Mouse (Mus musculus) forebrain, embryonic 14.5 days (tissue): ENCODE results near the gene Agrn. TPM values are rescaled to one million over a fixed set of nuclear protein-coding genes. Genes with fewer than 3 reads are reported as not detected.

ENCODE experiments used
- ATAC-seq: fragments of 200-750 bp; cut with Nextera tagmentation; 2 replicates; pipeline ENCODE4 v1.8.0; 2017; ENCODE audit warnings: mild to moderate bottlenecking, moderate library complexity
- DNase-seq: peaks from one replicate; pipeline ENCODE4 v3.0.0-alpha.2; 2015; ENCODE audit warnings: low spot score
- H3K27ac ChIP-seq: fragments of 300-500 bp; sonication (generic); 2 replicates; pipeline ENCODE4 v1.5.1; 2014; ENCODE audit warnings: low read depth, mild to moderate bottlenecking, control low read depth, low read length, moderate library complexity
- H3K27me3 ChIP-seq: fragments of 300-500 bp; sonication (generic); replicated peaks from 2 replicates; pipeline ENCODE4 v1.6.1; 2014; ENCODE audit warnings: low read length, control low read depth, mixed read lengths; ENCODE audit not compliant: control insufficient read depth, insufficient read depth
- H3K36me3 ChIP-seq: fragments of 300-500 bp; sonication (generic); 2 replicates; pipeline ENCODE4 v1.6.1; 2014; ENCODE audit warnings: low read length, control low read depth; ENCODE audit not compliant: control insufficient read depth, insufficient read depth
- H3K4me1 ChIP-seq: fragments of 300-500 bp; sonication (generic); 2 replicates; pipeline ENCODE4 v1.6.1; 2014; ENCODE audit warnings: antibody characterized with exemption, low read length, control low read depth; ENCODE audit not compliant: control insufficient read depth, insufficient read depth
- H3K4me2 ChIP-seq: fragments of 300-500 bp; sonication (generic); 2 replicates; pipeline ENCODE4 v1.6.1; 2014; ENCODE audit warnings: mild to moderate bottlenecking, control low read depth, low read length
- H3K4me3 ChIP-seq: fragments of 300-500 bp; sonication (generic); 2 replicates; pipeline ENCODE4 v1.5.1; 2014; ENCODE audit warnings: low read depth, low read length, control low read depth
- H3K9ac ChIP-seq: fragments of 300-500 bp; sonication (generic); 2 replicates; pipeline ENCODE4 v1.6.1; 2014; ENCODE audit warnings: mild to moderate bottlenecking, low read length, control low read depth, moderate library complexity
- H3K9me3 ChIP-seq: fragments of 300-500 bp; sonication (generic); replicated peaks from 2 replicates; pipeline ENCODE4 v1.6.1; 2016; ENCODE audit warnings: low read length, control low read depth, mixed read lengths; ENCODE audit not compliant: control insufficient read depth
- WGBS: fragments of 180-500 bp; shearing (Covaris S2); extraction: QIAGEN DNeasy Blood & Tissue Kit; methylation state at CpG from one replicate; pipeline ENCODE4 v1.1.7; 2014; 5-methylcytosine and 5-hydroxymethylcytosine counted together
- microRNA-seq: library from miRNA; unstranded; fragments of <30 nt; microRNA quantifications from one replicate; pipeline ENCODE4, GENCODE M21; 2016
- polyA plus RNA-seq: library from polyadenylated mRNA; unstranded; fragments of >200 nt; fragmentation: Nextera tagmentation; extraction: Ambion mirVana; gene quantifications from 2 replicates; pipeline ENCODE4 v1.2.1, GENCODE M21; 2014

Gene Agrn
- polyA plus RNA-seq, 1 experiment from 2014 or later: 72.2 TPM

DNA sequence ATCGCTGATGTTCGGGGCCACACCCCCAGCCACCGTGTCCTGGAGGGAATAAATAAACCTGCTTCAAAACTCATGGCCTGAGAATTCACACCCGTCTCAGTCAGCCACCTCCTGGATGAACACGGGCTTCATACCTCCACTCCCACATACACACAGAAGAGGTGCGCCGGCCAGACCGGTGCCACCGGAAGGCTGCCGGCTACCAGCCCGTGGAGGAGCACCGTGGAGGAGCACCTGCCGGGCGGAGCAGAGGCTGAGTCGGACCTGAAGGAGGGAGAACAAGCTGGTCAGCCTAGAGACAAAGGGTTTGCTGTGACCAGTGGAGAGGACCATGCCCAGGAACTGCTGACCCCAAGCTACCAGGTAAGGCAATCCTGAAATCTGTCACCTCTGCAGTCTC, 66.9 kb downstream of the Agrn start, which contains the start of gene Rnf223:
Rnf223 (plus strand) TSS at position 78 of the 400 bp plus-strand sequence.
- Histone ChIP-seq H3K4me1 (no peaks in the 10 kb centered on the region), H3K9me3 (no peaks in the 10 kb centered on the region), H3K27ac (no peak within 1 kb of the TSS), H3K36me3 (peaks cover 15% of the 10 kb centered on the region), H3K27me3 (no peaks in the 10 kb centered on the region), H3K4me3 (no peak within 1 kb of the TSS), H3K9ac (no peak within 1 kb of the TSS), H3K4me2 (no peak within 1 kb of the TSS)
- DNase-seq: no peak
- ATAC-seq: no peak
- 86% methylated on average over 15 of the region's 15 CpGs for WGBS

- H3K36me3 ChIP-seq: peaks cover 32% of the 10 kb centered on the region
- no peak overlapping the region for H3K4me2 ChIP-seq
- H3K9ac ChIP-seq: no peak overlapping the region
- DNase-seq: no peak
- 89% methylated on average over 5 of the region's 5 CpGs for WGBS
- H3K27ac ChIP-seq: no peak overlapping the region
- no peak overlapping the region for H3K4me3 ChIP-seq
- ATAC-seq: no peak
- H3K27me3 ChIP-seq: no peaks in the 10 kb centered on the region
- H3K4me1 ChIP-seq: no peaks in the 10 kb centered on the region
- no peaks in the 10 kb centered on the region for H3K9me3 ChIP-seq
These were observed 68.5 kb downstream of the Agrn start for GRCm38 (mm10) chr4:156128746-156129145.

DNA sequence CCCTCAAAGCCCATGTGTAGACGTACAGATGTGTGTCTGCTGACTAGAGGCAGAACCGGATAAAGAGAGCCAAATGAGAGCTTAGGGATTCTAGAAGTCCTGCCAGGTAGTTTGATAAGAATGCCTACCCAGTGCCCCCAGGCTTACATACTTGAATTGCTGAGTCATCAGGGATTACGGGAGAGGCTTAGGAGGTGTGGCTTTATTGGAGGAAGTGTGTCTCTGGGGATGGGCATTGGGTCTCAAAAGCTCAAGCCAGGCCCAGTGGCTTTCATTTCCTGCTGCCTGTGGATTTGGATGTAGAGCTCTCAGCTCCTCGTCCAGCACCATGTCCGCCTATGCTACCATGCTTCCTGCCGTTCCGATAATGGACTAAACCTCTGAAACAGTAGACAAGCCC, 70.4 kb downstream of the Agrn start:
- WGBS: 88% methylated on average over 7 of the region's 7 CpGs
- Histone ChIP-seq H3K27ac (no peak overlapping the region), H3K4me2 (no peak overlapping the region), H3K9ac (no peak overlapping the region), H3K4me1 (no peaks in the 10 kb centered on the region), H3K36me3 (peaks cover 51% of the 10 kb centered on the region), H3K4me3 (no peak overlapping the region), H3K27me3 (no peaks in the 10 kb centered on the region), H3K9me3 (no peaks in the 10 kb centered on the region)
- DNase-seq (no peak), ATAC-seq (no peak)

GRCm38 (mm10) chr4:156125393-156125792, 71.9 kb downstream of the Agrn start:
- DNase-seq: no peak
- Histone ChIP-seq H3K9me3 (no peaks in the 10 kb centered on the region), H3K36me3 (peaks cover 65% of the 10 kb centered on the region), H3K9ac (no peak overlapping the region), H3K4me1 (no peaks in the 10 kb centered on the region), H3K4me3 (no peak overlapping the region), H3K27me3 (no peaks in the 10 kb centered on the region), H3K4me2 (no peak overlapping the region), H3K27ac (no peak overlapping the region)
- 90% methylated on average over 6 of the region's 6 CpGs for WGBS
- no peak for ATAC-seq

DNA sequence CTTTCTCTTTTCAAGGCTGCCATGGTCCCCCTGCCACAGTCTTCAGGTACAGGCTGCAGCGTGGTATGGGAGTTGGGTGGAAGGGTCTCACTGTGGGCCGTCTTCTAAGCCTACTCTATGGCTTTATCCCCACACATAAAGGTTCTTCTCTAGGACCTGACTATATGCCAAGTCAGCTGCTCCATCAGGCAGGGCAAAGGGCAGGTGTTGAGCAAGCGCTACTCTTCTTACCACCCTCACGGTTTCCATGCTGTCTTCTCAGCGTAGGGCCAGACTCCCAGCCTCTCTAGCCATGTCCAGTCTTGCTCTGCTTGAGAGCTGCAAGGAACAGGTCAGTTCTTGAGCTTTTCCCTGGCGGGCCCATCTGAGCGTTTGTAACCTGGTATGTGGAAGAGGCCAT, 73.2 kb downstream of the Agrn start:
- H3K27me3 ChIP-seq: no peaks in the 10 kb centered on the region
- no peak overlapping the region for H3K27ac ChIP-seq
- DNase-seq (no peak), ATAC-seq (no peak)
- H3K4me3 ChIP-seq: no peak overlapping the region
- H3K4me1 ChIP-seq: no peaks in the 10 kb centered on the region
- 94% methylated on average over 7 of the region's 7 CpGs for WGBS
- no peak overlapping the region for H3K4me2 ChIP-seq
- peaks cover 78% of the 10 kb centered on the region for H3K36me3 ChIP-seq
- no peak overlapping the region for H3K9ac ChIP-seq
- no peaks in the 10 kb centered on the region for H3K9me3 ChIP-seq

Small RNA genes lying within 50 kb of the gene (microRNA-seq; reads per million reads assigned to microRNA genes)
- gene Mir7658: 3.6 reads per million, percentile 20 among the genes with 10 or more reads in this experiment

Other genes with a start within 250 kb of the Agrn start
- gene C1qtnf12, start 235.2 kb downstream of the Agrn start, polyA plus RNA-seq: 8.0 and 11.3 TPM in 2 replicates
- 27.6 and 29.6 TPM in 2 replicates for gene B3galt6, start 204.8 kb downstream of the Agrn start, polyA plus RNA-seq
- 124 and 127 TPM in 2 replicates for gene Sdf4, start 204.6 kb downstream of the Agrn start, polyA plus RNA-seq
- 0.43 and 0.60 TPM in 2 replicates for gene Tnfrsf4, start 183.6 kb downstream of the Agrn start, polyA plus RNA-seq
- gene Tnfrsf18, start 171.3 kb downstream of the Agrn start, polyA plus RNA-seq: 0.40 and 0.53 TPM in 2 replicates
- gene Ttll10, start 138.1 kb downstream of the Agrn start, polyA plus RNA-seq: not detected in 2 replicates
- gene 9430015G10Rik, start 87.5 kb downstream of the Agrn start, polyA plus RNA-seq: 29.0 and 34.3 TPM in 2 replicates
- 0.41 and 0.59 TPM in 2 replicates for gene Rnf223, start 67.0 kb downstream of the Agrn start, polyA plus RNA-seq
- 0.61 and 1.1 TPM in 2 replicates for gene Isg15, start 3.3 kb upstream of the Agrn start, polyA plus RNA-seq
- 1.2 TPM in 2 replicates for gene AW011738, start 5.8 kb upstream of the Agrn start, polyA plus RNA-seq
- 0.83 and 0.99 TPM in 2 replicates for gene Perm1, start 18.4 kb upstream of the Agrn start, polyA plus RNA-seq
- 19.2 and 21.7 TPM in 2 replicates for gene Plekhn1, start 37.4 kb upstream of the Agrn start, polyA plus RNA-seq
- 43.3 and 45.5 TPM in 2 replicates for gene Noc2l, start 38.5 kb upstream of the Agrn start, polyA plus RNA-seq
- gene Samd11, start 58.2 kb upstream of the Agrn start, polyA plus RNA-seq: 0.98 and 1.2 TPM in 2 replicates
- gene Vmn2r-ps159, start 133.6 kb upstream of the Agrn start, polyA plus RNA-seq: not detected in 2 replicates